Mouse (Mus musculus) cerebellum, adult 2 months (tissue): ENCODE results near the gene Slc35b2.

Experiments used
- CTCF ChIP-seq: fragments of 200-500 bp; IDR thresholded peaks from 2 replicates; pipeline ENCODE4 v1.5.1; 2011; ENCODE audit warnings: low read depth, mild to moderate bottlenecking, control low read depth, low read length, moderate library complexity, borderline replicate concordance; ENCODE audit not compliant: insufficient read depth
- POLR2A ChIP-seq: fragments of 200-500 bp; IDR thresholded peaks from 2 replicates; pipeline ENCODE4 v1.6.1; 2011; ENCODE audit warnings: low read length, control low read depth, borderline replicate concordance; ENCODE audit not compliant: insufficient read depth

GRCm38 (mm10) chr17:45536264-45536663, 27.4 kb upstream of the Slc35b2 start:
- TF ChIP-seq CTCF, result no peak
- no peak for TF ChIP-seq POLR2A
